Mouse (Mus musculus) layer of hippocampus, adult 2 months (tissue): ENCODE data around the gene Thrsp. TPM values are rescaled to one million over a fixed set of nuclear protein-coding genes. Genes with fewer than 3 reads are reported as not detected.

Experiments used
- DNase-seq, 2 experiments: peaks; one replicate each; pipeline ENCODE4 v3.0.0; 2022; ENCODE audit warnings: low spot score in 2 of 2
- H3K27ac ChIP-seq: fragments of 200-600 bp; 2 replicates; pipeline ENCODE4 v1.8.1; 2022
- H3K4me3 ChIP-seq: fragments of 200-600 bp; 2 replicates; pipeline ENCODE4 v1.8.1; 2022; ENCODE audit warnings: mild to moderate bottlenecking
- CTCF ChIP-seq: fragments of 200-600 bp; conservative IDR thresholded peaks from 2 replicates; pipeline ENCODE4 v1.8.1; 2022; ENCODE audit warnings: antibody characterized with exemption, mild to moderate bottlenecking, moderate library complexity
- total RNA-seq, 2 experiments: library from RNA; stranded (reverse); gene quantifications; 2 replicates each; pipeline ENCODE4 v1.2.3; 2021

The Thrsp gene
- total RNA-seq, 2 experiments from 2014 or later = 40.0 to 40.6 TPM

DNA sequence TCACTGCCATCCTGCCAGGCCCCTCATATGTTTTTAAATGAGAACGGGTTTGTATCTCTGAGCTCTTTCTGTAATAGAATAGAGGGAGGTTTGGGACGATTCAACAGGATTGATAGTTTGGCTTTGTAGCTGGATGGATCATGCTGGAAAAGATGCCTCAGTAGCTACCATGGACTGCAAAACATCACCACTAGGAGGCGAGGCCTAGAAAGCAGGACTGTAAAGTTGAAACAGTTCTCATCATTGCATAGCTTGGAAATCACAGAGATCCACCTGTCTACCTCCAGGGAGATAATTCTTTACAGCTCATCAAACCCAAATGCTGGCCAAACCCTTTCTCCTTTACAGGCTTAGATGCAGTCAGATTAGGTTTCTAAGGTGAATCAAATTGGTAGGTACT lies 6.0 kb downstream of the Thrsp start:
- TF ChIP-seq CTCF = peak; percentile 63
- Histone ChIP-seq H3K4me3 (no peak overlapping the region), H3K27ac (no peak overlapping the region)
- no peak for DNase-seq

DNA sequence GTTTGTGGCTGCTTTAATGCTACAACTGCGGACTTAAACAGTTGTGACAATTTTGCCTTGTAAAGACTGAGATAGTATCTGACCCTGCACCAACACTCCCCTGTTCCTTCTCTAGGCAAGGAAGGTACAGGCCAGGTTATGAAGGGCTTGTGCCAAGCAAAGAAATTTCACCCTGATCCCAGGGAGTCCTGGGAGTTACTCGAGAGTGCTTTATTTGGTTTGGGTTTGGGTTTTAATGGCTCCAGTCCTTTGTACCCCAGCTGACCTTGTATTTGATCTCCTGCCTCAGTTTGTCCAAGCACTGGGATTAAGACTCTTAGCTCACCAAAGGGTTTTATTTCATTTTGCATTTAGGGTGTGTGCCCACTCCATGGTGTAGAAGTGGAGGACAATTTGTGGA lies 6.4 kb downstream of the Thrsp start:
- no peak overlapping the region for H3K27ac ChIP-seq
- no peak overlapping the region for H3K4me3 ChIP-seq
- TF ChIP-seq CTCF = no peak
- no peak for DNase-seq

DNA sequence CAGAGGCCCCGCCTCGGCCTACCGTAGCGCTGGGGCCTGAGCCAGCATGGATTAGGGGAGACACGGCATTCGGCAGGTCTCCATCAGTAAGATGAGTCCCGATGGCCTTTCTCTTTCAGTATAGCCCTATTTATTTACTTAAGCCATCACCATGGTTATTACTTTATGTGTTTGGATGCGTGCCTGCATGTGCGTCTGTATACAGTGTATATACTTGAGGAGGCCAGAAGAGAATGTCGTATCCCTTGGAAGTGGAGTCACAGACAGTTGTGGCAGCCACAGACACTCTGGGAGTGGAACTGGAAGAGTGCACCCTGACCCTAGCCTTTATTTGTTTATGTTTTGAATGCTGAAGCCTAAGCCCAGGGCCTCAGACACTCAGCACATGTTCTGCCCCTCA lies 10.4 kb downstream of the Thrsp start:
- DNase-seq = no peak
- TF ChIP-seq CTCF = no peak
- H3K4me3 ChIP-seq = no peak overlapping the region
- no peak overlapping the region for H3K27ac ChIP-seq

DNA sequence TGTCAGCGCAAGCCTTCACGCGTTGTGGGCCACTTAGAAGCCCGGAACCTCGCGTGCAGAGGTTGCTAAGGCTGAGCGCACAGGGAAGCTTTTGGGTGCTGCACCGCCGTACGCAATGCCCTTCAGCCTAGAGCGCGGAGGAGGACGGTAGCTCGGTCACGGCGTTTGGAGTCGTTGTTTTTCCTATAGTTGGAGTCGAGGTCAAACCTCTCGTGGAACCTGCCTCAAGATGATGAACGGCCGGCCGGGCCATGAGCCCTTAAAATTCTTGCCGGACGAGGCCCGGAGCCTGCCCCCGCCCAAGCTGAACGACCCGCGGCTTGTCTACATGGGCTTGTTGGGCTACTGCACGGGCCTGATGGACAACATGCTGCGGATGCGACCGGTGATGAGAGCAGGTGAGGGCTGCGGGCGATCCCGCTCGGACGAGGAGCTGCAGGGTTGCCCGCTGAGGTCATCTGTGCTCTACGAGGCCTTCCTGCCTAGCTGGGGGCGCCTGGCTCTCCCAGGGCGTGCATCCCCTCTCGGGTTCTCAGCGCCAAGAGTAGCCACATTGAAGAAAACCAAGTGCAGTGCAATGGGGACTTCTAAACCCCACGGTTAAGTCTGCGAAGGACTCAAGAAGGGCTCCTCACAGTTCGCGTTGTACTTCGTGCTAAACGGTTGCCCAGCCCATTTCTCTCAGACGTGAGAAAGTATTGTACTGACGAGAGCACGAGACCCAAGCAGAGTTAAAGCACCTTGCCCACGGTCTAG lies 17.4 kb downstream of the Thrsp start, which contains the start of gene Ndufc2:
Gene Ndufc2, plus strand, starts transcription at position 44 of the 756 bp plus-strand sequence.
- peak within 1 kb of the TSS; percentile 98 for H3K4me3 ChIP-seq
- no peak for TF ChIP-seq CTCF
- DNase-seq = peak; percentile 46 to 72
- peak within 1 kb of the TSS; percentile 98 for H3K27ac ChIP-seq

DNA sequence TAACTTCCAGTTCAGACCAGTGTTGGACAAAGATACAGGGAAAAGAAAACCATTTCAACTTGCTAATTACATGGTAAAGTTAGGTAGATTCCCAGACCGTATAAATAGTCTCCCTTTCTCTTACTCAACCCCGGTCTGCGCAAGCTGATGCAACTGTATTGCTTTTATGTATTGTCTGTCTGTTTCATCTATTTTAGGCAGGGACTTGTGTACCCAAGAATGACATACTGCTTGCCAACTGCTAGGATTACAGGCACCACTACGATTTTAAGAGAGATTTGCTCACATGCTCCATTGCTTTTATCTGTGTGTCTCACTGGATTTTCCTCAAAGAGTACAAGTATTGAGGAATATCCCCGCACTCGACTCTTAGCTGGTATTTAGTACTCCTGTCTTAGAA lies 18.6 kb downstream of the Thrsp start:
- DNase-seq = peak in 1 of 2 experiments; percentile 55
- TF ChIP-seq CTCF = no peak
- Histone ChIP-seq H3K27ac (peak overlapping the region; percentile 98; the same call in 1 of the 2 replicates), H3K4me3 (no peak overlapping the region)

DNA sequence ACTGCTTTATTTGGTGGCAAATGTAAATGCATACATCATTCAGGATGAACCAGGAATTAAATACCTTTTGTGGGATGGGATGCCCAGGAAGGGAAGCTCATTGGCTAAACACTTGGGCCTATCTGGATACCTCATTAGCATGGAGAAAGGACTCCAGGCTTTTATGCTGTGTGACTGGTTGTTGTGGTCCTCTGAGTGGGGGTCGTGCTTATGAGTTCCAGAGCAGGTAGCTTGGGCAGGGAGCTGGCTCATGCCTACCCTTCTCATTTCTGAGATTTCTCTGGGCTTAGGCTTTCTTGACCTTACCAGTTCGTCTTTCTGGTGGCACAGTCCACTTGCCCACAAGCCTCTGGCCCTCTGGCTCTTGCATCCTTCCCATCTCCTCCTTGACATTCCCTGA lies 23.2 kb downstream of the Thrsp start:
- DNase-seq = no peak
- no peak for TF ChIP-seq CTCF
- H3K4me3 ChIP-seq = no peak overlapping the region

DNA sequence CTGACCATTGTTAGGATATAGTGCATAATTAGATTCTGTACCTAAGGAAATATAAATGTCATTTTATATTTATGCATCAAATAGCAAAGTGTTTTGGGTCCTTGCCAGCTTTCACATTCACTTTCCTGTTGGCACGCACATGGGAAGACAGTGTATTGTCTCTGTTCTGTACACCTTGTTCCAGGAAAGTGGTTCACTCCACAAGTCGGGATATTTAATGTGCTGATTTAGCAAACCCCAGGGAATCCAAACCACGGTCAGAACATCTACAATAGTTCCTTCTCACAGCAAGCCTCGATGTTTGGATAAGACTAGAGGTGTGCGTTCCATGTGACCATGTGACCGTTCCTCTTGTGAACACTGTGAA lies 25.5 kb downstream of the Thrsp start:
- TF ChIP-seq CTCF = no peak
- no peak overlapping the region for H3K4me3 ChIP-seq
- peak overlapping the region; percentile 70; the same call in 1 of the 2 replicates for H3K27ac ChIP-seq
- DNase-seq = no peak

More for the DNA sequence above, 23.2 kb downstream of the Thrsp start:
- no peak overlapping the region for H3K27ac ChIP-seq

DNA sequence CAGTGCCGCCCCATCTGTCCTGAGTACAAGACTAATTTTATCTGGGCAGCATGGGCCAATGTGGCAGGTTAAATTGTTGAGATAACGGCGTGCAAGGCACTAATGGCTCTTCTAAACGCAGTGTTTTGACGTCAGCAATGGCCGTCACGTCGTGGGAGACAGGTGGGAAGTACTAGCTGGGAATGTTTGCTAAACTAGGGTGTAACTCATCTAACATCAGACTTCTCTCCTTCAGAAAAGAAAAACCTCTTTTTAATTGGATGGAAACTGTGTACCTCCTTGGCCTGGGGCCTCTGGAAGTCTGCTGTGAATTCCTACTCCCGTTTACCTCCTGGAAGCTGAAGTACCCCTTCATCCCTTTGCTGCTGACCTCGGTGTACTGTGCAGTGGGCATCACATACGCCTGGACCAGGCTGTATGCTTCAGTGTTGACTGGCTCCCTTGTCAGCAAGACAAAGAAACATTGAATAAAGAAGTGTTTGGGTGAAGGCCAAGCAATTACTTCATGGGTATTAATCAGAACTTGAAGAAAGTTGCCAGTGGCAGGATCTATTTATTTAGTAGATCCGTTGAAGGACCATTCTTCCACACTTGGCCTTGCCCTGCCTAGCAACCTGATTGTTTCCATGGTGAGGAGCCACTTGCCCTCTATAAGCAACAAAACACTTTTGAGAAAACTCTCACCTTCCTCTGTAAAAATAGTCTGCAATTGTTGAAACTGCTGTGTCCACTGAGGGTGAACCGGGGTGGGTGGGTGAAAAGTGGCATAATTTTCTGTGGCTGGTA lies 26.0 kb downstream of the Thrsp start:
- DNase-seq = peak in 1 of 2 experiments; percentile 21
- no peak for TF ChIP-seq CTCF
- Histone ChIP-seq H3K4me3 (no peak overlapping the region), H3K27ac (peak overlapping the region; percentile 70)

DNA sequence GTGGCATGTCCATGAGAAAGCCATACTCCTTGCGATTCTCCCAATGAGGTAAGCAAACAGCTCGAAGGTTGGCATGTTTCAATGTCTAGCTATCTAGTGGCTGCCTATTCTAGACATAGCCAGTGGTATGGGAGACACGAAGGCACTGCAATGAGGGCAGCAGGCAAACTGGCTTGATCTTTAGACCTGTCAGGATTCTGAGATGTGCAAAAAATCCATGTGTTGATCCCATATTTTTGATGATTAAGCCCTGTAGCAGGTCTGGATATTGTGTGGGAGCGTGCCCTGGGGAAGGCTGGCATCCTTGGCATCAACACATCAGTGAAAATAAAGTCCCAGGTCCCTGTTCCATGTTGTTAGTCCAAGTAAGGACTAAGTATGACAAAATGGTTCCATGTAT lies 29.0 kb downstream of the Thrsp start:
- no peak overlapping the region for H3K27ac ChIP-seq
- TF ChIP-seq CTCF = no peak
- DNase-seq = no peak
- no peak overlapping the region for H3K4me3 ChIP-seq

DNA sequence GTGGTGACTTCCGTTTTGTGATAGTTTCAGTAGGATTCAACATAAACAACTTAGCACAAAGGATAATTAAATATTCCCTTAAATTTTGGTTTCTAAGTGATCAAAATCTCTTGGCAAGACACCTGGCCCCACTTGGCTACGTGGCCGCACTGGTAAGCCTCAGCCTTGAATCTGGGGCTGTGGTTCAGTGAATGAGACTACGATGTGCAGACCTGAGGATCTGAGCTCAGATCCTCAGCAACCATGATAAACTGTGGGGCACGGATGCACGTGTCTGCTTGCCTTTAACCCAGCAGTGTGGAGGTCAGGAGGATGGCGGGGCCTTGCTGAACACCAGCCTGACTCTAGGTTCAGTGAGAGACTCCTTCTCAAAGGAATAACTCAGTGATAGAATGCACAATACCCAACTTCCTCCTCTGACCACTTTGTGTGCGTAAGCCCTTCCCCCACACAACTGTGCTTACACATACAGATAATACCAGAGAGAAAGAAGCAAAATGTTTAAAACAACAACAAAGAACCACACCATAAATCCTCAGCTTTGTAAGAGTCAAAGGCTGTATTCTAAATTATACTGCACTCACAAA lies 29.9 kb downstream of the Thrsp start:
- H3K4me3 ChIP-seq = no peak overlapping the region
- DNase-seq = no peak
- no peak for TF ChIP-seq CTCF
- peak overlapping the region; percentile 66 for H3K27ac ChIP-seq

DNA sequence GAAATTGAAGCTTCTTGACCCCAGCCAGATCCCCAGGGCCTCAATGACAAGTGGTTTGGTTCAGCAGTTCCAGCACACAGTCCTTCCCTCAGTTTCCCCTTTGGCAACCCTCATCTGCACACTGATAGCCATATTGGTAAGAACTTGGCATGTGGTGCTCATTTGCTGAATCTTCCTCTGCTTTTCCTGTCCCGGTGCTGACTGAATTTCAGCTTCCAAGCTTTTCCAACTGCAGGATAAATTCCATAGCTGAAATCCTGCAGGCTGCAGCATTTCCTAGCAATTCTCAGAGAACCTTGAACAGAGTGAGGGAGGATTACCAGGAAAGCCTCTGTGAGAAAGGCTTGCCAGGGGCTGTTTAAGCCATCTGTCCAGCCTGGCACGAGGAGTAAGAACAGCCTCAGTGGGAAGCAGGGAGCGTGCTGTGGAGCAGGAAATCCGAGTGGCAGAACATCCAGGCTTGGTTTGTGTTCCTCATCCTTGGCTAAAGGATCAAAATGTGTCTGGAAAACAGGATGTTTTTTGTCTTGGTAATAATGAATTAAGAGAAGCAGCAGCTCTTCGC lies 30.6 kb downstream of the Thrsp start:
- peak; percentile 32; the same call in 1 of the 2 replicates for TF ChIP-seq CTCF
- DNase-seq = peak; percentile 80 to 92
- Histone ChIP-seq H3K27ac (peak overlapping the region; percentile 66), H3K4me3 (no peak overlapping the region)

DNA sequence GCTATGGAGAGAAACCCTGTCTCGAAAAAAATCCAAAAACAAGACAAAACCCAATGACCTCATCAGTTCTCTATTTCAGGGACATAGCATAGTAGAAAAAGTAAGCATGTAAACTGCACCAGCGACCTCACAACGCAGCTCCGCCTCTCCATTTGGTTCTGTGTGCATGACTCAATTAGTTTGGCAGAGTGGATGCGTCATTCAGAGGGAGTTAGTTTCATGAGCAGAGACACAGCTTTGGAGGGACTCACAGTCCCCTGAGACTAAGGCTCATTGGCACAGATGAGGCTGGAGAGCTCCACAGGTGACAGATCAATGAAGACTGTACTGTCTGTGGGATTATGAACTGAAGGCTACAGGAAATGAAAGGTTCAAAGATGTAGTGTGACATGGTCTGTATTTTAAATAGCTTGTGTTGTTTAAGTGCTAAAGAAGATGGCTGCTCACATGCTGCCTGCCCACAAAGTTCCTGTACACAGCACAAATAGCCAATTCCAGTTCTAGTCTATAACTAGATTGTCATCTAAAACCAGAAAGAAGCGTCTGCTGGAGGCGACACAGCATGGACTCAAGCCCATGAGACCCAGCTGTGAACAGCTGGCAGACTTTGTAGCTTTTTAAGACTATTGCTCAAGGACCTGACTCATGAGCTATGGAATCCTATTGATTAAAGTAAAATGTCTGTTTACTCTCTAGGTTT lies 31.3 kb downstream of the Thrsp start:
- Histone ChIP-seq H3K4me3 (no peak overlapping the region), H3K27ac (peak overlapping the region; percentile 66; the same call in 1 of the 2 replicates)
- DNase-seq = peak in 1 of 2 experiments; percentile 62
- no peak for TF ChIP-seq CTCF
